Mouse (Mus musculus) cerebellum, postnatal 25 days (tissue): ENCODE data around the gene Morc3.

ENCODE experiments used
- DNase-seq, 2 experiments: peaks; one replicate each; pipeline ENCODE4 v3.0.0; 2021; ENCODE audit warnings: mixed read lengths in 2 of 2

Morc3 gene

DNA sequence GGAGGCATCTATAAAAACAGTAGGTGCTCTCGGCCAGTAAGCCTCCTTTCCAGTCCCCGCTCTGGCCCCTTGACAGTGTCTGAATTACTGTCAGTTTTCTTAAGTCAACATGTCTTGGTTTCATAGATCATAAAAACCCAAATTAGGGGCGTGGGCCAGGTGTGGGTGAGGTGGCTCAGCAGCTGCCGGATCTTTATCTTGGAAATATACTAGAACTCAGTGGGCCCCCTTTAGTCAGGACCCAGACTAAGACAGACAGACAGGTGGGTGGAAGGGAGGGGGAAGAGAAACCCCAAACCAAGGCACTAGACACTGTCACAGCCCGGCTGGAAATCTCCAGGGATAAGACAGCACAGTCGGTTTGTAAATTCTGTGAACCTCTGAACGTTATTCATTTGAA, 91.9 kb downstream of the Morc3 start:
- no peak for DNase-seq
